Mouse (Mus musculus) midbrain, embryonic 14.5 days (tissue): Measurements from ENCODE around the gene Kdm5b. TPM values are rescaled to one million over a fixed set of nuclear protein-coding genes. Genes with fewer than 3 reads are reported as not detected.

ENCODE experiments used
- ATAC-seq: fragments of 200-750 bp; cut with Nextera tagmentation; 2 replicates; pipeline ENCODE4 v1.8.0; 2017; ENCODE audit warnings: moderate number of reproducible peaks, moderate library complexity; ENCODE audit not compliant: low FRiP score, low TSS enrichment
- DNase-seq: peaks from one replicate; pipeline ENCODE4 v3.0.0-alpha.2; 2015
- H3K27ac ChIP-seq: fragments of 300-500 bp; sonication (generic); replicated peaks from 2 replicates; pipeline ENCODE4 v1.5.1; 2014; ENCODE audit warnings: mild to moderate bottlenecking, low read depth, low read length, moderate library complexity
- H3K27me3 ChIP-seq: fragments of 300-500 bp; sonication (generic); 2 replicates; pipeline ENCODE4 v1.6.1; 2014; ENCODE audit warnings: low read length, control low read depth, mixed read lengths; ENCODE audit not compliant: control insufficient read depth, insufficient read depth
- H3K36me3 ChIP-seq: fragments of 300-500 bp; sonication (generic); 2 replicates; pipeline ENCODE4 v1.6.1; 2014; ENCODE audit warnings: low read length, control low read depth; ENCODE audit not compliant: control insufficient read depth, insufficient read depth
- H3K4me1 ChIP-seq: fragments of 300-500 bp; sonication (generic); 2 replicates; pipeline ENCODE4 v1.6.1; 2014; ENCODE audit warnings: mild to moderate bottlenecking, antibody characterized with exemption, low read length, control low read depth; ENCODE audit not compliant: control insufficient read depth, insufficient read depth
- H3K4me2 ChIP-seq: fragments of 300-500 bp; sonication (generic); 2 replicates; pipeline ENCODE4 v1.6.1; 2014; ENCODE audit warnings: mild to moderate bottlenecking, low read length, moderate library complexity
- H3K4me3 ChIP-seq: fragments of 300-500 bp; sonication (generic); replicated peaks from 2 replicates; pipeline ENCODE4 v1.5.1; 2014; ENCODE audit warnings: low read depth, low read length
- H3K9ac ChIP-seq: fragments of 300-500 bp; sonication (generic); replicated peaks from 2 replicates; pipeline ENCODE4 v1.6.1; 2014; ENCODE audit warnings: mild to moderate bottlenecking, low read length, moderate library complexity
- H3K9me3 ChIP-seq: fragments of 300-500 bp; sonication (generic); 2 replicates; pipeline ENCODE4 v1.6.1; 2016; ENCODE audit warnings: low read length, control low read depth, mixed read lengths; ENCODE audit not compliant: control insufficient read depth
- WGBS: fragments of 180-500 bp; shearing (Covaris S2); extraction: QIAGEN DNeasy Blood & Tissue Kit; methylation state at CpG from one replicate; pipeline ENCODE4 v1.1.7; 2014; 5-methylcytosine and 5-hydroxymethylcytosine counted together
- polyA plus RNA-seq: library from polyadenylated mRNA; unstranded; fragments of >200 nt; fragmentation: Nextera tagmentation; extraction: Ambion mirVana; gene quantifications from 2 replicates; pipeline ENCODE4 v1.2.1, GENCODE M21; 2014

Kdm5b gene
- polyA plus RNA-seq, 1 experiment from 2014 or later: 111 TPM

DNA sequence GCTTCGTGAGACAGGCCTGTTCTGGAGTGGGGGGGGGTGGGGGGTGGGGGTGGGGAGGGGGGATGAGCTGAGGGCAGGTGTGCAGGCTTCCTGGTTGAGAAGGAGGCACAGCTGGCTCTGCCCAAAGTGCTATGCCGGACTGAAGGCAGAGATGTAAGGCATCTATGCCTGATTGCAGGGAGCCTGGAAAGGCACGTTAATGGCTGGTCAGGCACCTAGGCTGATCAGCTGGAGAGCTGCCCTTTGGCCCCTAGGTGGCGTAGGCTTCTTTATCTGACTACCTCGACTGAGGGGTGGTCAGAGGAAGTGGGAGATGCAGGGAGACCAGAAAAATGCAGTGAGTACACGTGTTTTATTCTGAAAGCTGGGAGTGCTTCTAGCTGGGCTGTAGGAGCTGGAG, 120.6 kb downstream of the Kdm5b start:
- no peaks in the 10 kb centered on the region for H3K27me3 ChIP-seq
- H3K4me2 ChIP-seq: no peak overlapping the region
- no peak overlapping the region for H3K4me3 ChIP-seq
- peak; percentile 35 for DNase-seq
- H3K9ac ChIP-seq: no peak overlapping the region
- no peaks in the 10 kb centered on the region for H3K36me3 ChIP-seq
- WGBS: 21% methylated on average over 6 of the region's 6 CpGs
- H3K4me1 ChIP-seq: no peaks in the 10 kb centered on the region
- ATAC-seq: no peak
- no peak overlapping the region for H3K27ac ChIP-seq
- H3K9me3 ChIP-seq: no peaks in the 10 kb centered on the region

GRCm38 (mm10) chr1:134682460-134682859, 122.5 kb downstream of the Kdm5b start:
- 57% methylated on average over 9 of the region's 9 CpGs for WGBS
- Histone ChIP-seq H3K27me3 (no peaks in the 10 kb centered on the region), H3K4me2 (no peak overlapping the region), H3K4me1 (no peaks in the 10 kb centered on the region), H3K9ac (no peak overlapping the region), H3K9me3 (no peaks in the 10 kb centered on the region), H3K27ac (no peak overlapping the region), H3K36me3 (no peaks in the 10 kb centered on the region), H3K4me3 (no peak overlapping the region)
- ATAC-seq: no peak
- DNase-seq: peak; percentile 55

Other genes with a start within 250 kb of the Kdm5b start
- gene Ppfia4, start 227.2 kb upstream of the Kdm5b start, polyA plus RNA-seq: 11.5 and 14.4 TPM in 2 replicates
- 121 and 151 TPM in 2 replicates for gene Tmem183a, start 198.2 kb upstream of the Kdm5b start, polyA plus RNA-seq
- not detected in 2 replicates for gene 4933406M09Rik, start 174.2 kb upstream of the Kdm5b start, polyA plus RNA-seq
- gene Cyb5r1, start 154.6 kb upstream of the Kdm5b start, polyA plus RNA-seq: 9.0 and 9.2 TPM in 2 replicates
- 70.5 and 73.5 TPM in 2 replicates for gene Adipor1, start 144.8 kb upstream of the Kdm5b start, polyA plus RNA-seq
- 19.6 and 34.4 TPM in 2 replicates for gene Klhl12, start 104.6 kb upstream of the Kdm5b start, polyA plus RNA-seq
- gene Rabif, start 65.5 kb upstream of the Kdm5b start, polyA plus RNA-seq: 69.4 and 75.3 TPM in 2 replicates
- not detected in 2 replicates for gene Mgat4e, start 10.5 kb upstream of the Kdm5b start, polyA plus RNA-seq
- 1.3 and 2.1 TPM in 2 replicates for gene Syt2, start 86.5 kb downstream of the Kdm5b start, polyA plus RNA-seq